Comparison of ENCODE assay signal across 8 mouse cellular contexts in genomic region chr1:160195337-160195663, GRCm38 (mm10). TPM values are rescaled to one million over a fixed set of nuclear protein-coding genes. Genes with fewer than 3 reads are reported as not detected.
A peak's percentile ranks its signal among the peaks of the same experiment; 100 is the strongest.
DNase-seq lines count a peak whose midpoint lies in the region; ATAC-seq and TF ChIP-seq lines count a peak whose summit lies in the region.

No protein-coding gene starts in this region.

- H3K4me3 ChIP-seq in heart, embryonic 14.5 days (ENCODE audit: control insufficient read depth in 1 of 2, insufficient read depth in 1 of 2, low read depth in 1 of 2, low read length in 2 of 2) = peak overlapping the region; percentile 72 to 97
- peak overlapping the region; percentile 80 for H3K4me3 ChIP-seq in hindbrain, embryonic 11.5 days (ENCODE audit: low read depth, low read length)

- peaks cover 0 to 11% of the 10 kb centered on the region in 2 experiments; a peak in 2 of 4 replicates for H3K4me1 ChIP-seq in heart, embryonic 14.5 days (ENCODE audit: control insufficient read depth in 2 of 2, insufficient read depth in 2 of 2, low read length in 2 of 2)
- H3K4me1 ChIP-seq in hindbrain, embryonic 11.5 days (replicated peaks; ENCODE audit: control insufficient read depth, insufficient read depth, low read length) = no peaks in the 10 kb centered on the region

- no peak for TF ChIP-seq CTCF in Patski (IDR thresholded peaks at IDR 0.05)

- under 1% methylated on average over 13 of the region's 13 CpGs for WGBS in heart, embryonic 14.5 days
- WGBS in hindbrain, embryonic 11.5 days = under 1% methylated on average over 13 of the region's 13 CpGs

- peak overlapping the region; percentile 94 for H3K9ac ChIP-seq in heart, embryonic 14.5 days (ENCODE audit: low read length)
- H3K9ac ChIP-seq in hindbrain, embryonic 11.5 days (ENCODE audit: low read depth, low read length) = peak overlapping the region; percentile 91

- POLR2A ChIA-PET in Patski (lab: Charles Lee) = no interaction called here

- no peaks in the 10 kb centered on the region for H3K27me3 ChIP-seq in heart, embryonic 14.5 days (ENCODE audit: control insufficient read depth, insufficient read depth, low read length)
- H3K27me3 ChIP-seq in Patski = no peaks in the 10 kb centered on the region
- no peaks in the 10 kb centered on the region for H3K27me3 ChIP-seq in hindbrain, embryonic 11.5 days (ENCODE audit: control insufficient read depth, insufficient read depth, low read length)

- CTCF ChIA-PET in Patski (lab: Charles Lee) = no interaction called here

- ATAC-seq in heart, embryonic 14.5 days (ENCODE audit: insufficient number of reproducible peaks, insufficient read depth, low FRiP score, low read depth) = no peak
- peak; percentile 40 for ATAC-seq in Patski
- no peak for ATAC-seq in hindbrain, embryonic 11.5 days (ENCODE audit: low FRiP score)
- peak; percentile 63 for ATAC-seq in megakaryocyte-erythroid progenitor cell, adult 5-6 weeks (replicated peaks; ENCODE audit: low FRiP score, low TSS enrichment, poor library complexity, severe bottlenecking)

- DNase-seq in heart, adult 11 months = no peak
- DNase-seq in Patski (ENCODE audit: low read depth, low spot score) (no peak), adipocyte (ENCODE audit: low spot score) (no peak)
- DNase-seq in hindbrain, embryonic 11.5 days (ENCODE audit: low spot score) = no peak
- no peak for DNase-seq in ovary, postnatal 14 days (ENCODE audit: low spot score)
- DNase-seq in testis, postnatal 10 days (ENCODE audit: low spot score) = no peak

- H3K9me3 ChIP-seq in heart, embryonic 14.5 days (ENCODE audit: control insufficient read depth, low read length) = no peaks in the 10 kb centered on the region
- H3K9me3 ChIP-seq in hindbrain, embryonic 11.5 days (ENCODE audit: control insufficient read depth, low read length) = no peaks in the 10 kb centered on the region

- peak overlapping the region; percentile 92 for H3K4me2 ChIP-seq in heart, embryonic 14.5 days (ENCODE audit: low read length)
- peak overlapping the region; percentile 70 for H3K4me2 ChIP-seq in hindbrain, embryonic 11.5 days (replicated peaks; ENCODE audit: low read depth, low read length)

- H3K27ac ChIP-seq in heart, embryonic 14.5 days (replicated peaks in 1 of 2; ENCODE audit: control insufficient read depth in 1 of 2, insufficient read depth in 1 of 2, low read depth in 2 of 2, low read length in 2 of 2) = peak overlapping the region; percentile 87 to 88
- H3K27ac ChIP-seq in hindbrain, embryonic 11.5 days (ENCODE audit: low read depth, low read length) = peak overlapping the region; percentile 61

- peaks cover 32% of the 10 kb centered on the region for H3K36me3 ChIP-seq in heart, embryonic 14.5 days (ENCODE audit: control insufficient read depth, insufficient read depth, low read length)
- 0 out of 2 replicates have a peak, but pooled peaks cover 2% of the 10 kb centered on the region for H3K36me3 ChIP-seq in hindbrain, embryonic 11.5 days (ENCODE audit: control insufficient read depth, insufficient read depth, low read length)

- in situ Hi-C loops in Patski (cut with MboI; ENCODE audit: low pct_unique_long_range_greater_than_20kb) = loop anchor here (10.0 kb wide), 1 partner anchor 180 kb away; no protein-coding TSS in a partner anchor

RNA-seq across cellular contexts. Expression of gene Mrps14, which starts 0.3 kb away (rescaled TPM):
- polyA plus RNA-seq in heart, embryonic 14.5 days (2014; fragmentation: Nextera tagmentation; extraction: Ambion mirVana) = 180 and 204 TPM in 2 replicates
- 97.8 TPM for polyA plus RNA-seq in Patski (2021)
- polyA plus RNA-seq in hindbrain, embryonic 11.5 days (2014; fragmentation: Nextera tagmentation; extraction: Ambion mirVana) = 221 and 233 TPM in 2 replicates
- total RNA-seq in megakaryocyte-erythroid progenitor cell, adult 5-6 weeks (2014; fragmentation: Nextera tagmentation) = 103 and 153 TPM in 2 replicates
- 113 and 118 TPM in 2 replicates for total RNA-seq in megakaryocyte-erythroid progenitor cell, adult 5-6 weeks (2017)

RNA-seq across cellular contexts. Expression of gene Cacybp, which starts 17.4 kb away (rescaled TPM):
- polyA plus RNA-seq in heart, embryonic 14.5 days (2014; fragmentation: Nextera tagmentation; extraction: Ambion mirVana) = 144 and 148 TPM in 2 replicates
- polyA plus RNA-seq in Patski (2021) = 136 TPM
- polyA plus RNA-seq in hindbrain, embryonic 11.5 days (2014; fragmentation: Nextera tagmentation; extraction: Ambion mirVana) = 299 and 310 TPM in 2 replicates
- 190 and 235 TPM in 2 replicates for total RNA-seq in megakaryocyte-erythroid progenitor cell, adult 5-6 weeks (2014; fragmentation: Nextera tagmentation)
- 361 and 387 TPM in 2 replicates for total RNA-seq in megakaryocyte-erythroid progenitor cell, adult 5-6 weeks (2017)

RNA-seq across cellular contexts. Expression of gene Tnn, which starts 41.9 kb away (rescaled TPM):
- 0.03 and 0.04 TPM in 2 replicates for polyA plus RNA-seq in heart, embryonic 14.5 days (2014; fragmentation: Nextera tagmentation; extraction: Ambion mirVana)
- polyA plus RNA-seq in Patski (2021) = 0.03 TPM
- polyA plus RNA-seq in hindbrain, embryonic 11.5 days (2014; fragmentation: Nextera tagmentation; extraction: Ambion mirVana) = 0.03 TPM in 1 of 2 replicates, not detected in the other
- not detected in 2 replicates for total RNA-seq in megakaryocyte-erythroid progenitor cell, adult 5-6 weeks (2014; fragmentation: Nextera tagmentation)
- not detected in 2 replicates for total RNA-seq in megakaryocyte-erythroid progenitor cell, adult 5-6 weeks (2017)

Comparison
In these comparisons a context has a peak if more than half of its experiments do, and no peak if none do; other contexts are left out.
1. ATAC-seq: peak in Patski (single experiment) and megakaryocyte-erythroid progenitor cell, adult 5-6 weeks (single experiment); none in heart, embryonic 14.5 days (single experiment) and hindbrain, embryonic 11.5 days (single experiment).